Mouse (Mus musculus) G1E (cell line): Measurements from ENCODE around the gene Pld5.

Source experiments
- CTCF ChIP-seq: IDR thresholded peaks from 2 replicates; pipeline ENCODE4 v1.5.1; 2012; ENCODE audit warnings: low read depth, low read length, inconsistent platforms, mixed read lengths
- GATA1 ChIP-seq: IDR thresholded peaks from 2 replicates; pipeline ENCODE4 v1.6.1; 2012; ENCODE audit warnings: borderline replicate concordance, low read length, inconsistent platforms, mixed read lengths
- GATA2 ChIP-seq: IDR thresholded peaks from 2 replicates; pipeline ENCODE4 v1.6.1; 2012; ENCODE audit warnings: low read depth, low read length, inconsistent platforms, borderline replicate concordance
- TAL1 ChIP-seq: conservative IDR thresholded peaks from 2 replicates; pipeline ENCODE4 v1.6.1; 2012; ENCODE audit warnings: low read depth, low read length, inconsistent platforms, mixed read lengths

- no peak for TF ChIP-seq CTCF
- TF ChIP-seq GATA1 = no peak
- no peak for TF ChIP-seq TAL1
- TF ChIP-seq GATA2 = no peak
These were observed 26.4 kb downstream of the Pld5 start for GRCm38 (mm10) chr1:176248717-176249030.
